Mouse (Mus musculus) gastrocnemius, postnatal 14 days (tissue): Measurements from ENCODE around the gene Zfp346. TPM values are rescaled to one million over a fixed set of nuclear protein-coding genes. Genes with fewer than 3 reads are reported as not detected.
A peak's percentile ranks its signal among the peaks of the same experiment; 100 is the strongest.

ENCODE experiments used
- DNase-seq: peaks from one replicate; pipeline ENCODE4 v3.0.0; 2021; ENCODE audit warnings: mixed read lengths
- intact Hi-C: fragments of 180-260 bp; cut with DNase I; formaldehyde crosslinking; loops from one replicate; pipeline ENCODE4 v1.15.1; 2025; ENCODE audit warnings: low total_unique reads
- total RNA-seq, 2 experiments: library from RNA; stranded (reverse); gene quantifications; 2 replicates each; pipeline ENCODE4 v1.2.3; 2021

Zfp346 gene
- total RNA-seq, 2 experiments from 2014 or later = 10.2 to 11.2 TPM

GRCm38 (mm10) chr13:55135382-55135781, 30.3 kb downstream of the Zfp346 start:
- no peak for DNase-seq
- intact Hi-C loops = loop anchor here (5.0 kb wide), 1 partner anchor 42 kb away; no protein-coding TSS in a partner anchor

GRCm38 (mm10) chr13:55140271-55140670, 35.2 kb downstream of the Zfp346 start:
- intact Hi-C loops = no loop called here
- no peak for DNase-seq

GRCm38 (mm10) chr13:55152621-55153415, 47.7 kb downstream of the Zfp346 start, which contains the start of gene Fgfr4:
Gene Fgfr4 (plus strand): TSS chr13:55152640.
- DNase-seq = peak; percentile 52
- intact Hi-C loops = no loop called here

GRCm38 (mm10) chr13:55153951-55154350, 48.8 kb downstream of the Zfp346 start:
- no peak for DNase-seq
- intact Hi-C loops = no loop called here

- intact Hi-C loops = no loop called here
- DNase-seq = no peak
Measured at GRCm38 (mm10) chr13:55162365-55162764, 57.3 kb downstream of the Zfp346 start.

GRCm38 (mm10) chr13:55163553-55163952, 58.4 kb downstream of the Zfp346 start:
- DNase-seq = no peak
- intact Hi-C loops = no loop called here

GRCm38 (mm10) chr13:55165831-55166339, 60.8 kb downstream of the Zfp346 start:
- intact Hi-C loops = no loop called here
- no peak for DNase-seq

- intact Hi-C loops = no loop called here
- no peak for DNase-seq
Measured at GRCm38 (mm10) chr13:55166806-55167725, 62.0 kb downstream of the Zfp346 start.

- intact Hi-C loops = no loop called here
- DNase-seq = no peak
Measured at GRCm38 (mm10) chr13:55167798-55168197, 62.7 kb downstream of the Zfp346 start.

GRCm38 (mm10) chr13:55168255-55168654, 63.1 kb downstream of the Zfp346 start:
- intact Hi-C loops = no loop called here
- no peak for DNase-seq

GRCm38 (mm10) chr13:55168958-55169369, 63.9 kb downstream of the Zfp346 start:
- intact Hi-C loops = no loop called here
- DNase-seq = peak; percentile 85

- intact Hi-C loops = loop anchor here (10.0 kb wide), 1 partner anchor 377 kb away; no protein-coding TSS in a partner anchor
- peak; percentile 79 for DNase-seq
Measured at GRCm38 (mm10) chr13:55171517-55172335, 66.6 kb downstream of the Zfp346 start.

- intact Hi-C loops = loop anchor here (10.0 kb wide), 1 partner anchor 378 kb away; no protein-coding TSS in a partner anchor
- DNase-seq = no peak
Measured at GRCm38 (mm10) chr13:55172336-55172770, 67.2 kb downstream of the Zfp346 start.

- DNase-seq = no peak
- intact Hi-C loops = loop anchor here (10.0 kb wide), 1 partner anchor 380 kb away; no protein-coding TSS in a partner anchor
Measured at GRCm38 (mm10) chr13:55174347-55174746, 69.2 kb downstream of the Zfp346 start.

GRCm38 (mm10) chr13:55176265-55176664, 71.2 kb downstream of the Zfp346 start:
- intact Hi-C loops = loop anchor here (5.0 to 10.0 kb wide), 2 partner anchors 39 to 381 kb away; no protein-coding TSS in a partner anchor
- no peak for DNase-seq

- intact Hi-C loops = loop anchor here (5.0 to 10.0 kb wide), 2 partner anchors 41 to 383 kb away; no protein-coding TSS in a partner anchor
- peak; percentile 68 for DNase-seq
Measured at GRCm38 (mm10) chr13:55177903-55178496, 72.9 kb downstream of the Zfp346 start.

GRCm38 (mm10) chr13:55178556-55178955, 73.4 kb downstream of the Zfp346 start:
- peak; percentile 44 for DNase-seq
- intact Hi-C loops = loop anchor here (5.0 to 10.0 kb wide), 2 partner anchors 41 to 384 kb away; no protein-coding TSS in a partner anchor

GRCm38 (mm10) chr13:55179591-55179990, 74.5 kb downstream of the Zfp346 start:
- DNase-seq = no peak

More at GRCm38 (mm10) chr13:55179591-55179990, 74.5 kb downstream of the Zfp346 start:
- intact Hi-C loops = loop anchor here (5.0 to 10.0 kb wide), 2 partner anchors 42 to 385 kb away; no protein-coding TSS in a partner anchor
